Mouse (Mus musculus): ENCODE data around the gene 1700049E17Rik1. TPM values are rescaled to one million over a fixed set of nuclear protein-coding genes. Genes with fewer than 3 reads are reported as not detected.
"Not testable (repeated sequence)": the region's sequence is repeated elsewhere in the genome, so short reads cannot be mapped to it uniquely, and the experiment has no call there.

The 1700049E17Rik1 gene
- total RNA-seq (2021): not detected
- long read RNA-seq, experiment 1: 0 reads
- long read RNA-seq, experiment 2: 0 reads

GRCm38 (mm10) chr14:41924649-41925048 is at the start of gene 1700049E17Rik1:
Gene 1700049E17Rik1, plus strand, starts transcription at chr14:41924949.
- DNase-seq: not testable (repeated sequence)

- DNase-seq: not testable (repeated sequence)
Measured at GRCm38 (mm10) chr14:41907190-41907589, 17.6 kb upstream of the 1700049E17Rik1 start, which contains the start of gene Gm7980. Gene Gm7980, minus strand, starts transcription at chr14:41907290.

- DNase-seq: not testable (repeated sequence)
Measured at GRCm38 (mm10) chr14:41943695-41944094, 18.9 kb downstream of the 1700049E17Rik1 start, which contains the start of gene 1700024B05Rik. Gene 1700024B05Rik, plus strand, starts transcription at chr14:41943995.

GRCm38 (mm10) chr14:41964095-41964494 is 39.3 kb downstream of the 1700049E17Rik1 start:
- DNase-seq: not testable (repeated sequence)

- DNase-seq: not testable (repeated sequence)
Measured at GRCm38 (mm10) chr14:41967827-41968226, 43.1 kb downstream of the 1700049E17Rik1 start, which contains the start of gene Gm6401. Gene Gm6401, minus strand, starts transcription at chr14:41967927.

- not testable (repeated sequence) for DNase-seq
Measured at GRCm38 (mm10) chr14:41968596-41968995, 43.8 kb downstream of the 1700049E17Rik1 start.

Other genes starting within 250 kb of the 1700049E17Rik1 start
- gene Gm8068, start 223.1 kb upstream of the 1700049E17Rik1 start, total RNA-seq (2021): not detected
- not detected for gene Gm7929, start 174.3 kb upstream of the 1700049E17Rik1 start, total RNA-seq (2021)
- gene Gm47189, start 152.5 kb upstream of the 1700049E17Rik1 start, total RNA-seq (2021): not detected
- gene Gm7980, start 17.7 kb upstream of the 1700049E17Rik1 start, total RNA-seq (2021): not detected
- gene 1700024B05Rik, start 19.0 kb downstream of the 1700049E17Rik1 start, total RNA-seq (2021): not detected
- not detected for gene Gm6401, start 43.0 kb downstream of the 1700049E17Rik1 start, total RNA-seq (2021)
- not detected for gene Gm3543, start 58.4 kb downstream of the 1700049E17Rik1 start, total RNA-seq (2021)
- gene Gm7951, start 192.4 kb downstream of the 1700049E17Rik1 start, total RNA-seq (2021): not detected
- gene Gm17027, start 237.7 kb downstream of the 1700049E17Rik1 start, total RNA-seq (2021): not detected

Data from adrenal gland, postnatal 36 days (tissue).